Mouse (Mus musculus): Measurements from ENCODE around the gene Foxn2. TPM values are rescaled to one million over a fixed set of nuclear protein-coding genes. Genes with fewer than 3 reads are reported as not detected.
"Not testable (repeated sequence)": the region's sequence is repeated elsewhere in the genome, so short reads cannot be mapped to it uniquely, and the experiment has no call there.

Foxn2 gene
- total RNA-seq, 2 experiments from 2014 or later: 11.9 to 13.5 TPM

DNA sequence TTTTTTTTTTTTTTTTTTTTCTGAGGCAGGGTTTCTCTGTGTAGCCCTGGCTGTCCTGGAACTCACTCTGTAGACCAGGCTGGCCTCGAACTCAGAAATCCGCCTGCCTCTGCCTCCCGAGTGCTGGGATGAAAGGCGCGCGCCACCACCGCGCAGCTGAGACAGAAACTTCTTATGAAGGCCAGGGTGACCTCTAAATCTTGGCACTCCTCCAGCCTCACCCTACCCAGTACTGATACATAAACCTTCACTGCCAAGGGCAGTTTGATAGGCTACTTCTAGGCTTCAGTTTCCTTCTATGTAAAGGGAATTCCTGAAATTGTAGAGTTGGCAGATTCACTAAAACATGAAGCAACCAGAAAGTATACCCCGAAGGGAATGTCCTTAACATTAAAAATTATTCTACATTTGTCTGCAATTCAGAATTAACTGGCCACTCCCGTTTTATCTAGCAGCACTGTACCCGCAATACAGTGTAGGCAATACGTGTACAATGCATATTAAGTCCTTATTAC, 918 bp upstream of the Foxn2 start:
- intact Hi-C loops (cut with DNase I): loop anchor here (2.0 to 10.0 kb wide), 5 partner anchors 73 to 375 kb away; partner anchors contain the start of gene Fbxo11
- DNase-seq: no peak

DNA sequence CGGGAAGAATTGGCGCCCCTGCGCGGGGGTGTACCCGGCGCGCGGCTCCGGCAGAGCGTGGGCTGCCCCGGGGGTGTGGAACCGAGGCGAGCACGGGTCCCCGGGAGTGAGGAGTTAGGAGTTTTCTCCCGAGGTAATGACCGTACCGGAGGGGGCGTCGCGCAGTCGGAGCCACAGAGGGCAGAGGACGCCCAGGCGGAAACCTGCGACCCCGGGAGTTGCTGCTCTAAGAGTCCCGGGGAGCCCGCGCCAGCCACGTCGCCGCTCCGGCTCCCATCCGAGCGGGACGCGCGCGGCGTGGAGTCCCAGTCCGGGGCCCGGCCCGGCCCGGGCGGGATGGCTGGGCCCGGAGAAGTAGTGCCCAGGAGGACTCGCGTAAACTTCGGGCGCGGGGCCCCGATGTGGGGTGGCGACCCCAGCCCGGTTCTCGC, 505 bp downstream of the Foxn2 start:
- DNase-seq: no peak
- intact Hi-C loops (cut with DNase I): loop anchor here (2.0 to 10.0 kb wide), 5 partner anchors 71 to 376 kb away; partner anchors contain the start of gene Fbxo11

DNA sequence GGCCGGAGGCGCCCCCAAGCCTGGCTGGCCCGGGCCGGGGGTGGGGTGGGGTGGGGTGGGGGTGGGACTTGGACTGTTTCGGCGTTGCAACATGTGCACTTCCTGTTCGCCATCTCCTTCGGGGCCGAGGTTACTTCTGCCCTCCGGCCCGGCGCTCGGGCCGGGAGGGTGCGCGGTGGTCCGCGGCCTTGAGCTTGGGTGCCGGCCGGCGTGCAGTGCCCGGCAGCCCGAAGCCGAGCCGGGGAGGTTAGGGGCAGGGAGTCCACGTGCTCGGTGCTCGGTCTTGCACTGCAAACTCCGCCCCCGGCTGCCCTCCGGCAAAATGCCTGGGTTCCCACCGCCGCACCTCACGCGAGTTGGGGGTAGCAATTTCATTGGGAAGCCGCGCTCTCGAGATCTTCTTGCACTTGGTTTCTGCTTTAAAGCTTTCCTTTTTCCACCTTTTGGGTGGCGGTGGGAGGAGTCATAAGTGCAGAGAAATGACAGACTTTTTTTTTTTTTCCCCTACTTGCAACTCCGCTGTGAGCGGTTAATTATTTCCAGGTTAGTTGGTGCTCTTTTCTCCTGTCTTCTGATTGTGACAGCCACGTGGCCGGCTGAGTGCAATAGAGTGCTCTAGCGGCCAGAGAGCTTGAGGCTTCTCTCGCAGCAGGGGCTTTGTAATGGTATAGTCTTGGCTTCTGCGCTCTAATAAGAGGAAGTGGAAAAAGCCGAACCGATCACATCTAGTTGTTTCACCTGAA, 1.1 kb downstream of the Foxn2 start:
- intact Hi-C loops (cut with DNase I): loop anchor here (2.0 to 10.0 kb wide), 5 partner anchors 71 to 377 kb away; partner anchors contain the start of gene Fbxo11

GRCm38 (mm10) chr17:88442661-88443060, 2.1 kb downstream of the Foxn2 start:
- intact Hi-C loops (cut with DNase I): loop anchor here (5.0 to 10.0 kb wide), 4 partner anchors 70 to 378 kb away; partner anchors contain the start of gene Fbxo11
- DNase-seq: no peak

More for the DNA sequence above, 1.1 kb downstream of the Foxn2 start:
- peak; percentile 60 to 65 for DNase-seq

DNA sequence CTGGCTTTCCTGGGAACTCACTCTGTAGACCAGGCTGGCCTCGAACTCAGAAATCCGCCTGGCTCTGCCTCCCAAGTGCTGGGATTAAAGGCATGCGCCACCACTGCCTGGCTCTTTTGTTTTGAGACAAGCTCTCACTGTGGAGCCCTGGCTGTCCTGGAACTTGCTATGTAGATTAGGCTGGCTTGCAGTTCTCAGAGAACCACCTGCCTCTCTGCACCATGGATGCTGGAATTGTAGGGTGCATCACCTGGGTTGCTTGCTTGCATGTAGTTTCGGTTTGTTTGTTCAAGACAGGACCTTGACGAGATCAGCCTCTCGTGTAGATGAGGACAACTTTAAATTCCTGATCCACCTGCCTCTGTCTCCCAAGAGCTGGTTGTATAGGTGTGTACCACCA, 2.7 kb downstream of the Foxn2 start:
- intact Hi-C loops (cut with DNase I): loop anchor here (5.0 to 10.0 kb wide), 4 partner anchors 69 to 378 kb away; partner anchors contain the start of gene Fbxo11
- no peak for DNase-seq

DNA sequence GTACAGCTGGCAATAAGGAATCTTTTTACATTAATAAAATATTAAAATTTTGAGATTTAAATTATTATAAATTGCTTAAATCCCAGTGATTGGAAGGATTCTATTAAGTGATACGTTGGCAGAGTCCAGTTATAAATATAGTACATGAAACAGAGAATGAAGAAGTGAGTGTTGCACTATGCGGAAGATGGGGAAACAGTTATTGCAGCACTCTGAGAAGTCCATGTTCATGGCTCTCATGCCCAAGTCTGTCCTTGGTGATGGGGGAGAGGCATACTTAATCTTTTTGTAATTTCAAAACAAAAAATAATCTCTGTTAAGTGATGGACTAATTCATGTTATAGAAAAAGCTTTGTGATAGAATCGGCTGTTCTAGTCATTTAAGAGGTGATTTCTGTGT, 17.6 kb downstream of the Foxn2 start:
- intact Hi-C loops (cut with DNase I): no loop called here
- DNase-seq: no peak

DNA sequence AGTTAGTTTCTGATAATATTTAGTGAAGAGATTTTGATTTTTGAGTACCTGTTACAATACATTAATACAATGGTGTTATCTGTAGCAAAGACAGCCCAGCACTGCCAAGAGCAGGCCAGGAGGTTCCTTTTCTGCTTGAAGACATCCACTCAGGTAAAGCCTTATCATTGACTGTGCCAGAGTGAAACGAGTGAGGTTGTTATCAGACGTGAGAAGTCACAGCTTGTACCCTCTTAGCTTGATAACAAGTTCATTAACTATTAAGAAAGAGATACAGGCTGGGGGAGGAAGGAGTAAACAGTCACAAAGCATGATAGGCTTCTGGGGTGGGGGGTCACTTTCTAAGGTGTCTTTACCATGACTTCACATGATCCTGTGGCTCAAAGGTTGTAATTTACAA, 19.0 kb downstream of the Foxn2 start:
- intact Hi-C loops (cut with DNase I): no loop called here
- no peak for DNase-seq

DNA sequence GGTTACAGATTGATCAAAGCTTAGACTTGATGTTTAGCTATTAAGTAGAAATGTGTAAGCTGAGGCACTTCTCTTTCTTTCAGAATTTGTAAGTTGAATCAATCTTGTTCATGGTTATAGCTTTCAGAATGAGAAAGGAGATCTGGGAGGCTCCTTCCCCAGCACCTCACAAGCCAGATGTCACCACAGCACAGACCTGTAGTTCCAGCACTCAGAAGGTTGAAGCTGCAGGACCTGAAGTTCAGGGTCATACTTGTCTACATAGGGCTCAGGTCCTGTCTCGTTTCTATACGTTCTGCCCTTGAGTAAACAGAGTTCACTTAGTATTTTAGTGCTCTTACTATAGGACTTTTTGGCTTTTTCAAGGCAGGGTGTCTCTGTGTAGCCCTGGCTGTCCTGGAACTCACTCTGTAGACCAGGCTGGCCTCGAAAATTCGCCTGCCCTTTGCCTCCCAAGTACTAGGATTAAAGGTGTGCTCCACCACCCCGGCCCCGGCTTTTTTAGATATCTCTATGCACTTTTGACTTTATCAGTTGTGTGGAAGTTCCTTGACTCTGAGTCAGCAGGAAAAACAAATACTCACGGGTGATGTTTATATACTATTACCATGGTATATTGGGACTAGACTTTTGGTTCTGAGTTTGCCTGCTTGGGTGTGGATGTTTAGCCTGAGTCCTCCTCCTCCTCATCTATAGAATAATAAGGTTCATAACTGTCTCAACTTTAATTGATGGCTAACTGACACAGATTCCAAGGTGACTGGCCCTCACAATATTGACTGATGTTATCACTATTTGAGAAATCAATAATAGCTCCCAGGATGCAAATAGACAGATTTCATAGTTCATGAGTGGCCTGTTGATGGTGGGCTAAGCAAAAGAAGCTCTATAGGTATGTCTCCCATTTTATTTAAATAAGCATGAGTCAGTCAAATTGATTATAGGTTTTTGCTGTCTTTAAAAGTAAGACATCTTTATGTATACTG, 19.7 kb downstream of the Foxn2 start:
- no peak for DNase-seq
- intact Hi-C loops (cut with DNase I): no loop called here

DNA sequence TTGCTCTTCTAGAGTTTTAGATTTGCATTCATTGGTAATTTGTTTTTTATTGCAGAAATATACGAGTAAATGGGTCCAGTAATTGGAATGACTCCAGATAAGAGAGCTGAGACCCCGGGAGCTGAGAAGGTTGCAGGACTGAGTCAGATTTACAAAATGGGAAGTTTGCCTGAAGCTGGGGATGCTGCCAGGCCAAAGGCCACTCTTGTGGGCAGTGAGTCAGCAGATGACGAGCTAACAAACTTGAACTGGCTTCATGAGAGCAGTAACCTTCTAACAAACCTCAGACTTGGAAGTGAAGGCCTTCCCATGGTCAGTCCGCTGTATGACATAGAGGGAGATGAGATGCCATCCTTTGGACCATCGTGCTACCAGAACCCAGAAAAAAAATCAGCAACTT, 22.1 kb downstream of the Foxn2 start:
- DNase-seq: peak; percentile 39 to 59
- intact Hi-C loops (cut with DNase I): no loop called here

GRCm38 (mm10) chr17:88466591-88466990, 26.1 kb downstream of the Foxn2 start:
- no peak for DNase-seq
- intact Hi-C loops (cut with DNase I): no loop called here

DNA sequence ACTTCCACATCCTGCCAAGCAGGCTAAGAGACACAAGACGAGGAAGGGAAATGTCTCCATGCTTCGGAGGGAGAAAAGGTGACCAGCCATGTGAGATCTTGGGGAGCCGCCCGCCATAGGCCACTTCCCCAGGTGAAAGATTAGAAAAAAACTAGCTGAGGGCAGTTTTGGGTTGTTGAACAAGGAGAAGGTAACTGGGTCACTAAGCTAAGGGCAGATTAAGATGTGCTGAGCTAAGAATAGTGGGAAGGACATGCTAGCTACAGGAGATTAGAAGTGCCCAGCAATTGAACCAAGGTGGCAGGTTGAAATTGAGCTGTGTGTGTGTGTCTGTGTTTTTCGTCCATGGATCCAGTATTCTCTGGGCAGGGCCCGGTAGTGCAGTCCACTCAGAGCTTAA, 27.2 kb downstream of the Foxn2 start:
- no peak for DNase-seq
- intact Hi-C loops (cut with DNase I): no loop called here

- DNase-seq; intact Hi-C loops (cut with DNase I): not testable (repeated sequence)
Observed at GRCm38 (mm10) chr17:88468655-88469398, 28.3 kb downstream of the Foxn2 start.

DNA sequence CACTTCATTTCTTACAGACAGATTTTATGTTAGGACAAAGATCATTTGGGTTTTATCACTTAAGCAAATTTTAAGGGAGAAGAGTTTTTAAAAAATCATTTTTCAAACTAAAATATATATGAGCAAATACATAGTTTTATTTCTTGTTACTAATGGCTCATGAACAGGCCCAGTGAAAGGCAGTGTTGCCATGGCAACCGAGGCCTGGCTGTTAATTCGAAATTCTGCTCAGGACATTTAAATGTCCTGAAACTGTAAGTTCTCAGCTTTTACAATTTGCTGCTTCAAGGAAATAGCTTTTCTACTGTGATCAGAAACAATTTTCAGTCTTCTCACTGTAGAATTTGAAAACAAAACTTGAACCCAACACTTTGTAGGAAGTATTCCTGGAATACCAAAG, 33.3 kb downstream of the Foxn2 start:
- no peak for DNase-seq
- intact Hi-C loops (cut with DNase I): no loop called here

GRCm38 (mm10) chr17:88477165-88477564, 36.7 kb downstream of the Foxn2 start:
- no peak for DNase-seq
- intact Hi-C loops (cut with DNase I): no loop called here

DNA sequence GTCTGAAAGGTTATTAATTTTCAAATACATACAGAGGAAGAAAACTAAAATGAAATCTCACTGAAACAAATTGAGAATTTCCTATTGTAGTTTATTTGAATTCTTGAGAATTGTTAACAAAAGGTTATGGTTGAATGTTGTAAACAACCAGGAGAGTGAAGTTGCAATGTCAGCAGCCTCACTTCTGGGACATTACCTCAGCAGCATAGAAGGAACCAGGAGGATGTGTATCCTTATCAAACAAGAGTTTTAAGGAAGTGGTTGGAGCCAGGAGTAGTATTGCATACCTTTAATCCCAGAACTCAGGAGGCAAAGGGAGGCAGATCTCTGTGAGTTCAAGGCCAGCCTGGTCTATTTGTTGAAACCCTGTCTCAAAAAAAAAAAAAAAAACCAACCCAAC, 37.2 kb downstream of the Foxn2 start:
- intact Hi-C loops (cut with DNase I): no loop called here
- DNase-seq: no peak

GRCm38 (mm10) chr17:88479040-88479439, 38.5 kb downstream of the Foxn2 start:
- intact Hi-C loops (cut with DNase I): no loop called here
- no peak for DNase-seq

DNA sequence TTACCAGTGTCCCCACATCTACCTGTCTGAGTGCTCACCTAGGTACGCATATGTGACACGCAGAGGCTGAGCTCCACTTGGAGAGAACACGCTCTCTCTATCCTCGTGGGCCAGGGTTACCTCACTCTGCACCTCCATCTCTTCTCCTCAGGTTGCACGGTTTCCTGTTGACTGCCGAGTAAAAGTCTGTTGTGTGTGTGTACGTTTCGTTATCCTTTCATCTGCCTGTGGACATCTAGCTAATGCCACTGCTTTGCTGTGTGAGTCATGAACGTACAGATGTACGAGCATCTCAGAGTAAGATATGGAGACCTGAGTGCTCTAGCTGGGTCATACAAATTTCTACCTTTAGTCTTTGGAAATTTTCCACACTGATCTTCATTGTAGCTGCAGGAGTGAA, 39.9 kb downstream of the Foxn2 start:
- intact Hi-C loops (cut with DNase I): no loop called here
- DNase-seq: no peak

- intact Hi-C loops (cut with DNase I): no loop called here
- DNase-seq: no peak
Observed at GRCm38 (mm10) chr17:88481062-88481461, 40.6 kb downstream of the Foxn2 start.

DNA sequence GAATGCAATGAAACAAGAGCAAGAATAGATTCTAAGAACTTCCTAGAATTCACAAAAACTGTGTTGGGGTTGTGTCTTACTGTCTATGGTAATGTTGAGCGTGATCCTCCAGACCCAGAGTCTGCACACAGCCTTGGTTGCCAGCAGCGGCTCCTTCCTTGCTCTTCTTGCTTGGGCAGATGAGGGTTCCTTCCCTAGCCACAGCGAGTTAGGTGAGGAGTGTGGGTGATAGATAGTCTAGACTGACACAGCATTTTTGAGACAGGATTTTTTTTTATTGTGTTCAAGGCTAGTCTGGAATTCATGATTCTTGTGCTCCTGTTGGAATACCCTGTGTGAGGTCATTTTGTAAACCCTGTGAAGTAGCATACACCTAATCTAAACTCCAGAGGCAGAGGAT, 41.1 kb downstream of the Foxn2 start:
- intact Hi-C loops (cut with DNase I): no loop called here
- DNase-seq: no peak

DNA sequence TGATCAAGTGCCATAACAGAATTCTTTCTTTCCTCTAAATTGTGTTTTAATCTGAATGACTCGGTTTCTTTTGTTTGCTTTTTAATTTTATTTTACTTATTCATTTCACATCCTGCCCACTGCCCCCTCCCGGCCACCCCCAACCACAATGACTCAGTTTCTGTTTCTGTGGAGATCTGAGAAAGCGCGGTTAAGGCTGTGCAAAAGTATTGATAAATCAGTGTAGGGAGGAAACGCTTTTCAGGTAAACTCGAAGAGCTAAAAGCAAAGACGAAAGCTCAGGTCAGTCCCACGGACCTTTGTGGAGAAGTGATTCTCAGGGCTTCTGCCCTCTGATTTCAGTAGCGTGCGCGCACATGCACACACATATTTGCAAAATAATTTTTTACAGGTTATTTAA, 44.0 kb downstream of the Foxn2 start:
- intact Hi-C loops (cut with DNase I): no loop called here
- no peak for DNase-seq

All from heart, postnatal 14 days (tissue).